Mouse (Mus musculus) hindbrain, embryonic 12.5 days (tissue): ENCODE measurements around the gene Ctsd. TPM values are rescaled to one million over a fixed set of nuclear protein-coding genes. Genes with fewer than 3 reads are reported as not detected.
"Not testable (repeated sequence)": the region's sequence is repeated elsewhere in the genome, so short reads cannot be mapped to it uniquely, and the experiment has no call there.

Experiments
- ATAC-seq: fragments of 200-750 bp; cut with Nextera tagmentation; 2 replicates; pipeline ENCODE4 v1.8.0; 2017; ENCODE audit warnings: moderate TSS enrichment; ENCODE audit not compliant: low FRiP score
- H3K27ac ChIP-seq: fragments of 300-500 bp; sonication (generic); 2 replicates; pipeline ENCODE4 v1.5.1; 2016; ENCODE audit warnings: mild to moderate bottlenecking
- H3K27me3 ChIP-seq: fragments of 300-500 bp; sonication (generic); 2 replicates; pipeline ENCODE4 v1.6.1; 2016; ENCODE audit warnings: mild to moderate bottlenecking
- H3K36me3 ChIP-seq: fragments of 300-500 bp; sonication (generic); 2 replicates; pipeline ENCODE4 v1.6.1; 2016; ENCODE audit warnings: mild to moderate bottlenecking
- H3K4me1 ChIP-seq: fragments of 300-500 bp; sonication (generic); 2 replicates; pipeline ENCODE4 v1.6.1; 2016
- H3K4me2 ChIP-seq: fragments of 300-500 bp; sonication (generic); replicated peaks from 2 replicates; pipeline ENCODE4 v1.6.1; 2016; ENCODE audit warnings: mild to moderate bottlenecking
- H3K4me3 ChIP-seq: fragments of 300-500 bp; sonication (generic); 2 replicates; pipeline ENCODE4 v1.5.1; 2016; ENCODE audit warnings: mild to moderate bottlenecking
- H3K9ac ChIP-seq: fragments of 300-500 bp; sonication (generic); 2 replicates; pipeline ENCODE4 v1.6.1; 2016; ENCODE audit warnings: mild to moderate bottlenecking, moderate library complexity
- H3K9me3 ChIP-seq: fragments of 300-500 bp; sonication (generic); replicated peaks from 2 replicates; pipeline ENCODE4 v1.6.1; 2016; ENCODE audit warnings: mild to moderate bottlenecking
- WGBS: fragments of 180-500 bp; shearing (Covaris S2); methylation state at CpG from one replicate; pipeline ENCODE4 v1.1.7; 2016; 5-methylcytosine and 5-hydroxymethylcytosine counted together
- polyA plus RNA-seq: library from polyadenylated mRNA; unstranded; fragments of >200 nt; fragmentation: Nextera tagmentation; extraction: Ambion mirVana; gene quantifications from 2 replicates; pipeline ENCODE4 v1.2.1, GENCODE M21; 2016

The Ctsd gene
- polyA plus RNA-seq, 1 experiment from 2014 or later: 215 TPM

DNA sequence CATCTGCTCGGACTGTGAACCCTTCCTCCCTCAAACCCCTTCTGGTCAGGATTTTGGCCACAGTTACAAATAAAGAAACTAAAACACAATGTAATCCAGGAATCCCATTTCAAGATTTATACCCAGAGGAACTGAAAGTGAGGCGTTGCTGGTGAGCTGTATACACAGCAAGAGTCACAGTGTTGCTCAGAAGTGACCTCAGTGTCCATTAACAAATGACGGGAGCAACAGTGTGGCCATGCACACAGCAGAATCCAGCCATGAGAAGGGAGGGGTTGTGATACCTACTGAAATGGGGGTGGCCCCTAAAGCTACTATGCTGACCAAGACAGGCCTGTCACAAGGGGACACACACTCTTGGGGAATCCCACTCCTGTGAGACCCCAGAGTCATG lies 45.6 kb downstream of the Ctsd start:
- Histone ChIP-seq H3K36me3 (no peaks in the 10 kb centered on the region), H3K27me3 (0 out of 2 replicates have a peak, but pooled peaks cover under 1% of the 10 kb centered on the region), H3K9ac (no peak overlapping the region), H3K27ac (no peak overlapping the region), H3K4me1 (peaks cover 6% of the 10 kb centered on the region; the same call in 1 of the 2 replicates), H3K4me2 (no peak overlapping the region), H3K4me3 (no peak overlapping the region), H3K9me3 (no peaks in the 10 kb centered on the region)
- ATAC-seq: no peak
- WGBS: 79% methylated on average over 3 of the region's 3 CpGs

DNA sequence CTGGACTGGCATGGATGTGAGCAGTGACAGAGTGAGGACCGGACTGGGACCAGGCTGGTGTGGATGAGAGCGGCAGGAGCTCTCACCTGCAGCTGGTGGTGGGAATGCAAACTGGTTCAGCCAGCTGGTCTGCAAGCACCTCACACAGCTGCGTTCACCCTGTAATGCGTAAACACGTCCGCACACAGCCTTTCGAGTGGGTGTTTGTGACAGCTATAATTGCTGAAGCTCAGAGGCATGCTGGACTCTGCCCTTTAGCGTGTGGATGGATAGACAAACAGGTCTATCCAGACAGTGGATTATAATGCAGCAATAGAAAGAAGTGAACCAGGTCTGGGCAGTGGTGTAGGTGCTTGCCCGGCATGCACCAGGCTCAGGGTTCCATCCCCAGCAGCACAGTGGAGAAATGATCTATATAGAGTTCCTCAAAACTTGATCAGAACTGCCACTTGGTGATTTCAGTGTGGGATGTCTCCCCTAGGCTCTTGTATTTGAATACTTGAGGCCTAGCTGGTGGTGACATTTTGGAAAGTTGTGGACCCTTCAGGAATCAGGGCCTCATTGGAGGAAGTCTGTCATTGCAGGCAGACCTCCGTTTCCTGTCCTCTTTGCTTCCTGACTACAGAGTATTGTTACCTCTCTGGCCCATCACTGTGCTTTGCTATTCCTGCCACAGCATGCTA lies 46.1 kb downstream of the Ctsd start:
- Histone ChIP-seq H3K4me2 (no peak overlapping the region), H3K36me3 (no peaks in the 10 kb centered on the region), H3K9me3 (no peaks in the 10 kb centered on the region), H3K27ac (no peak overlapping the region), H3K9ac (0 out of 2 replicates have a peak overlapping the region, but pooled peaks have one; percentile 3), H3K27me3 (no peaks in the 10 kb centered on the region), H3K4me3 (no peak overlapping the region), H3K4me1 (peaks cover 6% of the 10 kb centered on the region; the same call in 1 of the 2 replicates)
- WGBS: 81% methylated on average over 10 of the region's 10 CpGs
- ATAC-seq: no peak

DNA sequence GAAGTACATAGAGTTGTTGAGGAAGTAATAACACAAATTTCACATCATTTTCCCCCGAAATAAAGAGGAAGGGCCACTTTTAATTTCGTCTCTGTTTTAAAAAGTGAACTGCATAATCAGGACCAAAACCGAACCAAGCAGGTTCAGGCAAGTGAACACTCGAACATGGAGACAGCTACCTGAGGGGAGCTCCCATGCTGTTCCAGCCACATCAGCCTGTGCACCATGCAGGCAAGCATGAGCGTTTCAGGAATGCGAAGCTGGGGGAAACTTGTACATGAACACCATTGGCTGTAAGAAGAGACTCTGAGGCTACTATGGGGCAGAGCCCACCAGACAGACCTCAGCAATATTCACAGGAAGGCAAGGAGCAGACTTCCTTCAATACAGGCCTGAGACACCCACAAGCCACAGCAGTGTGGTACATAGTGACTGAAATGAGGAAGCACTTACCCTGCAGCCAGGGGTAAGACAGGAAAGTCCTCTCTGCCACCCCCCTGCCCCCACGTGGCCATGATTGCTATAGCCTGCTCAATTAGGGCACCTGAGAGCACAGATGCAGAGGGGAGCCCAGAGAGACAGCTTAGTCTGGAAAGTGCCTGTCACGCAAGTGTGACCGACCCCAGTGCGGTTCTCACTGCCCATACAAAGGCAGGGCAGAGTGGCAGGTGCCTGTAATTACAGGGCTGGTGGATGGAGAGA lies 47.4 kb downstream of the Ctsd start:
- peaks cover 6% of the 10 kb centered on the region; the same call in 1 of the 2 replicates for H3K4me1 ChIP-seq
- ATAC-seq: no peak
- no peaks in the 10 kb centered on the region for H3K36me3 ChIP-seq
- H3K9ac ChIP-seq: no peak overlapping the region
- H3K27ac ChIP-seq: no peak overlapping the region
- no peak overlapping the region for H3K4me3 ChIP-seq
- H3K9me3 ChIP-seq: no peaks in the 10 kb centered on the region
- 64% methylated on average over 10 of the region's 10 CpGs for WGBS
- no peaks in the 10 kb centered on the region for H3K27me3 ChIP-seq
- no peak overlapping the region for H3K4me2 ChIP-seq

DNA sequence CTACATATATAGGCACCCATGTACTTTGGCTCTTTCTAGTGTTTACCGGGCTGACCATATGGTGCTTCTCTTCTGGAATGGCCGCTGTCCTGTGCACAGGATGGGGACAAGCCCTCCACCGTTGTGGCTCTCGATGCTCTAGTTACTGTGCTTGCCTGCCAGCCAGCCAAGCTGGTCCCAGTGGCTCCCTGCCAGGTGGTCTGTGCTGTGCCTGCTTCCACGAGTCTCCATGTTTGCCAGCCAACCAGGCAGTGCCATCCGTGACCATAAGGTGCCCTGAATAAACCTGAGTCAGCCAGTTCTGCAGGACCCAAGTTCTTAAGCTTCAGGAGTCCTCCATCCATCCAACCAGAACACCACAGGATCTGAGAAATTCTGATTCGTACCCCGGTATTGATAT lies 52.7 kb downstream of the Ctsd start:
- no peaks in the 10 kb centered on the region for H3K9me3 ChIP-seq
- no peak overlapping the region for H3K4me3 ChIP-seq
- no peak overlapping the region for H3K27ac ChIP-seq
- 85% methylated on average over 8 of the region's 8 CpGs for WGBS
- H3K36me3 ChIP-seq: no peaks in the 10 kb centered on the region
- ATAC-seq: no peak
- H3K4me2 ChIP-seq: no peak overlapping the region
- H3K9ac ChIP-seq: no peak overlapping the region
- peaks cover 4% of the 10 kb centered on the region for H3K4me1 ChIP-seq
- no peaks in the 10 kb centered on the region for H3K27me3 ChIP-seq

DNA sequence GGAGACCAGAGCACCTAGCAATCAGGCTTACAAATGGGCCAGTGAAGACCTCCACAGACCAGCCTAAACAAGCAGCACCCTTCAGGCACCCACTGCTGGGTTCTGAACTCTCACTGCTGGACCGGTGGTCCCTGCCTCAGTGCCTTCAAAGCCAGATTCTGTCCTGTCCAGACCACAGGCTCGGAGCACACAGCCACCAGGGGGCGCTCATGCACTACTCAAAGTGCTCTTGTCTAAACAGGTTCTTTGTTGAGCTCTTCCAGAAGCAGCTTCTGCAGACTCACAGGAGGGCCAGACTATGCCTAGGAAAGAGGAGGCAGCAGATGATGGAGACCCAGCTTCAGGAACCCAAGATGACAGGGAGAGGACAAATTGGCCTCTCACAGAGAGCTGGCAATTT lies 53.6 kb downstream of the Ctsd start:
- H3K27me3 ChIP-seq: no peaks in the 10 kb centered on the region
- WGBS: 3% methylated on average over 3 of the region's 3 CpGs
- peaks cover 8% of the 10 kb centered on the region for H3K4me1 ChIP-seq
- no peaks in the 10 kb centered on the region for H3K9me3 ChIP-seq
- peak; percentile 54; the same call in 1 of the 2 replicates for ATAC-seq
- H3K9ac ChIP-seq: no peak overlapping the region
- no peak overlapping the region for H3K4me3 ChIP-seq
- no peak overlapping the region for H3K4me2 ChIP-seq
- no peaks in the 10 kb centered on the region for H3K36me3 ChIP-seq
- H3K27ac ChIP-seq: no peak overlapping the region

DNA sequence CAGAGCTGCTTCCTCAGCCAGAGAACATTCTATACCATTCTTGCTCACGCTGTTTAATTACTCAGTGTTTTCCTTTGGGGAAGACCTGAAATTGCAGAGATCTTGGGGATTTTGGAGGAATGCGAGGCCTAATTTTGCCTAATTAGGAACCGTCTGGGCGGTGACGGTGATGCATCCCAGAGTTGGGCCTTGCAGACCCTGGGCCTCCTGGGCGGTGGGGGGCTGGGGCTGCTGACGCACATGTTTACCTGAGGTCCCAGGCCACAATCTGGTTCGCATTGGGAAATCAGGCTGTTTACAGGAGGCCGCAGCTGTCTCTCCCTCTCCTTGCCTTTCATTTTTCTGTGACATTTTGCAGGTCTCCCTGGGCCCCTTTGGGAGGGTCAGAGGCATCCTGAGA lies 55.1 kb downstream of the Ctsd start:
- WGBS: 77% methylated on average over 4 of the region's 9 CpGs
- not testable (repeated sequence) for H3K27ac ChIP-seq, H3K36me3 ChIP-seq, H3K27me3 ChIP-seq, H3K9me3 ChIP-seq, H3K4me2 ChIP-seq, H3K9ac ChIP-seq, H3K4me3 ChIP-seq, ATAC-seq
- H3K4me1 ChIP-seq: peaks cover 13% of the 10 kb centered on the region

DNA sequence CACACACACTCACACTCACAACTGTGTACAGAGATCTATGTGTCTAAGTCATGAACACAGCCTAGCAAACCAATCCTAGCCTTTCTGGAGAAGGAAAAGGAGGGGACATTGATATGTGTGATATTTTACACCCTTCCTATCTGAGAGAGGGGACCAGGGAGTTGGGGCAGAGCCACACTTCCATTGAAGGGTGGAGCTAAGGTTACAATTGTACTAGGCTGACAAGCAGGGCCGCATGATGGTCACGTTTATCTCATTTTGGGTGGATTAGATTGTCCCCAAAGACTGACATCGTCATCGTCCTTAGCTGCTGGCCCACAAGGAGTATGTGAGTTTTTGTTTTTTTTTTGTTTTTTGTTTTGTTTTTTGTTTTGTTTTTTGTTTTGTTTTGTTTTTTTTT lies 56.6 kb downstream of the Ctsd start:
- Histone ChIP-seq H3K4me3 (no peak overlapping the region), H3K27me3 (no peaks in the 10 kb centered on the region), H3K9me3 (no peaks in the 10 kb centered on the region), H3K4me1 (peaks cover 13% of the 10 kb centered on the region), H3K27ac (no peak overlapping the region), H3K4me2 (no peak overlapping the region), H3K9ac (no peak overlapping the region), H3K36me3 (no peaks in the 10 kb centered on the region)
- ATAC-seq: no peak
- 89% methylated on average over 4 of the region's 4 CpGs for WGBS

DNA sequence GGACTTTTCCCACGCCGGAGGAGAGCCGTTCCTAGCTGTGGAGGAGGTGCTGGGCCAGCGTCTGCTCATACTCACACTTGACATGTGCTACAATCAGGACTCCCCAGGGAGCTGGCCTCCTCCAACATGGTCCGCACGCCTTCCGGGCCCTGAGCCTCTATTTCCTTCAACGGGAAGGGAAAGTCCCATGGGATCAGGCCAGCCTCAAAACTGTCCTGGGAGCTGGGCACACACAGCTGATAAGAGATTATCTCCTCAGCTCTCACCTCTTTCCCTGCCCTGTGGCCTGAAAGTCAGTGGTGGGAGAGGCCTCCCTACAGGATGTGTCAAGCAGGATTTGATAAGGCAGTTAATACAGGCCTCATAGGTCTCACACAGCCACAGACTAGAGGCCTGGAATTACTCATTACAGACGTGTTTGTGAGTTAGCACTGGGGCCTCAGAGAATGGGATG lies 57.5 kb downstream of the Ctsd start:
- Histone ChIP-seq H3K27ac (no peak overlapping the region), H3K4me1 (peaks cover 13% of the 10 kb centered on the region), H3K27me3 (no peaks in the 10 kb centered on the region), H3K36me3 (no peaks in the 10 kb centered on the region), H3K4me2 (no peak overlapping the region), H3K9me3 (no peaks in the 10 kb centered on the region), H3K9ac (no peak overlapping the region), H3K4me3 (no peak overlapping the region)
- ATAC-seq: no peak
- 63% methylated on average over 9 of the region's 9 CpGs for WGBS

DNA sequence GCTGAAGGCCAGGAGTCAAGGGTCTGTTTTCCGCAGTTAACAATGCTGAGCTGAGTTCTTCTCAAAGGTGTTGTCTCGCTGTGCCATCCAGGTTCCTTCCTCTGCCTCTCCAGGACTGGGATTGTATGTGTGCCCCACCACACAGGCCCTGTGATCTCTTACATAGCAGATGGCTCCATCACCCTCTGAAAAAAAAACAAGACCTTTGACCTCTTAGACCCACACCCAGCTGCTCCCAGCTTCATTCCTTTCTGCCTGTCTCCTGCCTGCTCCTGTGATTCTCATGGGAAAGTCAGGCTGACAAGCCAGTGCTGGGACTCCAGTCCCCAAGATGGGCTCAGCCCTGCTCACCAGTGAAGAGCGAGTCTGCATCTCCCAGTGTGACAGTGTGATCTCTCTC lies 59.3 kb downstream of the Ctsd start:
- no peaks in the 10 kb centered on the region for H3K9me3 ChIP-seq
- no peak for ATAC-seq
- 66% methylated on average over 3 of the region's 3 CpGs for WGBS

DNA sequence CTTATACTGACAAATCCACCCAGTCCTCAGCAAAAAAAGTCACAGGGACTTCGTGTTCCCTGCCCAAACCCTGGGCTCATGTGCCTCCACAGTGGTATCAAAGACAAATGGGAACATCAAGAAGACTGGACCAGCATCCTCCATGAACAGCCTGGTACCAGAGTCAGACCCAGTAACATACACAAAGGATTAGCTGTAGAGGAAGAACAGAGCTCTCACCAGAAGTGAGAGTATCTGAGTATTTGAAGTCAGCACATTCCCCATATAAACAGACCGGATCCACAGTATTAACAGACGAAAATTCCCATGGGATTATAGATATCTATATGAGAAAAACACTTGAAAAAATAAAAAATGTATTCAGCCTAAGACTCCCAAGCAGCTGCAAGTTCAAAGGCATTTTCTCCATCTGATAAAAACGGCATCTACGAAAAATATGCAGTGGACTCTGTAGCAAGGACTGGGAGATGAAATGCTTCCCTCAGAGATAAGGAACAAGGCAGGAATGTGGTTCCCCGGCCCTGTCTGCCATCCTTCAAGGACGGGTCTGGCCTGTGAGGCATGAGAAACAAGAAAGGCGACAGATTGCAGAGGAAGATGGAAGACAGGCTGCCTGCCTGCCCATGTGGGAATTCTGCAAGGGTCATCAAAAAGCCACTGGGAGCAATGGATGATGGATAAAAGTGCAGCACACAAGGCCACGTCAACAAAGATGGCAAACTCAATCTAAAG lies 61.0 kb downstream of the Ctsd start:
- H3K9ac ChIP-seq: no peak overlapping the region
- H3K4me3 ChIP-seq: no peak overlapping the region
- no peak overlapping the region for H3K4me2 ChIP-seq
- no peaks in the 10 kb centered on the region for H3K36me3 ChIP-seq
- peaks cover 13% of the 10 kb centered on the region for H3K4me1 ChIP-seq
- WGBS: 63% methylated on average over 9 of the region's 9 CpGs
- ATAC-seq: no peak
- H3K9me3 ChIP-seq: no peaks in the 10 kb centered on the region
- H3K27ac ChIP-seq: no peak overlapping the region
- H3K27me3 ChIP-seq: no peaks in the 10 kb centered on the region

More for the DNA sequence above, 59.3 kb downstream of the Ctsd start:
- Histone ChIP-seq H3K4me1 (peaks cover 13% of the 10 kb centered on the region), H3K9ac (no peak overlapping the region), H3K4me2 (no peak overlapping the region), H3K36me3 (no peaks in the 10 kb centered on the region), H3K27ac (no peak overlapping the region), H3K4me3 (no peak overlapping the region), H3K27me3 (no peaks in the 10 kb centered on the region)
